Mouse (Mus musculus) 3134 (cell line): ENCODE measurements around the gene Ell2.
A peak's percentile ranks its signal among the peaks of the same experiment; 100 is the strongest.
"Not testable (repeated sequence)": the region's sequence is repeated elsewhere in the genome, so short reads cannot be mapped to it uniquely, and the experiment has no call there.

Source experiments
- DNase-seq: peaks from one replicate; pipeline ENCODE4 v3.0.0-alpha.2; 2011; ENCODE audit warnings: low spot score; ENCODE audit not compliant: insufficient read length; ENCODE audit errors: extremely low read depth

The Ell2 gene

DNA sequence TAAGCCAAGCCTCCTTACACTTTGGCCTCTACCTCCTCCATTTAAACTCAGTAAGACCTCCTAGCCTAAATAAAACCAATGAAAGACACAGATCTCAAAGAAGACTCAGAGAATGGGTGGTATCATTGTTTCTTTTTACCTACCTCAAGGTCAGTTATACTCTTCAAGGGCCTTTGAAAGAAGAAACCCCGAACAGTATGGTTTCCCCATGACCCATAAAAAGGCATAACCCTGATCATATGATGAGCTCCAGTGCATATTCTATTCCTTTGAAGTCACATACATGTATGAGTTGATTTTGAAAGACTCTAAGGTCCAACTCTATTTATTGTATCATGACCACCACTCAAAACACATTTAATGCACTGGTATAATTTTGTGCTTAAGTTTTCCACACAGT is at the start of gene Ell2:
Gene Ell2 (plus strand): TSS at position 301 of the 400 bp plus-strand sequence.
- DNase-seq = no peak

DNA sequence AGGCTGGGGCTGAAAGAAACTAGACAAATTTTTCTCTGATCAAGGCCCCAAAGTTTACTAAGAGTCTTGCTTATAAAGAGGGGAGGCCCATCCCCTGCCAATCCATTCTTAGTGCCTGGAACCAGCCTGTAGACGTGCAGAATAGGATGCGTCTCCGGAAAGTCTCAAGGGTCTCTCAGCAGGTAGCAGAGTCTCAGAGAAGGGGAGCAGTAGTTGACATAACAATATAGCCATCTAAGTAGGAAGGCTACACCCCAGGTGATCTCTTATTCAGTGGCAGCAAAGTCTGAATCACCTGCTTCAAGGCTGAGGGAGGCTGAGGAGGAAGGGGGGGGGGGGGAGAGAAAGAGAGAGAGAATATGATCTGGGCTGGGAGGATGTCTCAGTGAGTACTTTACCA is 21.1 kb upstream of the Ell2 start:
- no peak for DNase-seq

DNA sequence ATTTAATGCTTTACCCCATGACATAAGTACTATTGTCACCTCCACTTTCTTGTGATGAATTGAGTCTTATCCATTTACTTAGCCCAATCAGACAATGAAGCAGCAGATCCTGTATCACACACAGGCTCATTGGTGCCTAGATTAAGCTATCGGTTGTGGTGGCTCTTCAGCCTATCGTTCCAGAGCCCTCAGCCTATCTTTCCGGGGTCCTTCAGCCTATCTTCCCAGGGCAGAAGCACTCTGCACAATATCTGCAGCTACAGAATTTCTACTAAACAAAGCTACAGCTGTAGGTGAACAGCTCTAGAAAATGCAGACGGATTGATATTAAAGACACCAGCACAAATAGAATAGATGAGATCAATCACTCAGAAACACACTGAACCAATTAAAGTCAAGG is 19.6 kb upstream of the Ell2 start:
- no peak for DNase-seq

DNA sequence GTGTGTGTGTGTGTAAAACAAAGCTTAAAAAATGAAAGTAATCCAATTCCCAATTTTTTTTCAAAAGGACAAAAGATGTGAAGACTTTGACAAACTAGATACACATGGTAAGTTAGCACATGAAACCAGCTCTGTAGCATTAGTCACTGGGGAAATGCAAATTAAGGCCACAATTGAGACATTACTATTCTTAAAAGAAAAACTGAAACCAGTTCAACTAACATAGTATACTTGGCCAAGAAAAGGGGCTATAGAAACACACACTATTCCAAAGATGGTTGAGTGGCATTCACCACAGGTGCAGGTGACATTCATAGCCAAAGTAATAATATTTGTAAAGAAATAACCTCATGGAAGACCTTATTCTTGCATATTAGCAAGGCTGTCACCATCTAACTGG is 14.9 kb upstream of the Ell2 start:
- no peak for DNase-seq

DNA sequence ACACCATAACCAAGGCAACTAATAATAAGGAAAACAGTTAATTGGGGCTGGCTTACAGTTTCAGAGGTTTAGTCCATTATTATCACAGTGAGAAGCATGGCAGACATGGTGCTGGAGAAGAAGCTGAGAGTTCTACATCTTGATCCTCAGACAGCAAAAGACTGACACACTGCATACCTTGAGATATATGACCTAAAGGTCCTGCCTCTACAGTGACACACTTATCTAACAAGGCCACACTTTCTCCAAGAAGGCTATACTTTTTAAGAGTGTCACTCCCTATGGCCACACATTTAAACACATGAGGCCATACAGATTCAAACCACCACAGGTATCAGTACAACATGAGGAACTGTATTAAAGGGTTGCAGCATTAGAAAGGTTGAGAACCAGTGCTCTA is 13.5 kb upstream of the Ell2 start:
- DNase-seq = no peak

DNA sequence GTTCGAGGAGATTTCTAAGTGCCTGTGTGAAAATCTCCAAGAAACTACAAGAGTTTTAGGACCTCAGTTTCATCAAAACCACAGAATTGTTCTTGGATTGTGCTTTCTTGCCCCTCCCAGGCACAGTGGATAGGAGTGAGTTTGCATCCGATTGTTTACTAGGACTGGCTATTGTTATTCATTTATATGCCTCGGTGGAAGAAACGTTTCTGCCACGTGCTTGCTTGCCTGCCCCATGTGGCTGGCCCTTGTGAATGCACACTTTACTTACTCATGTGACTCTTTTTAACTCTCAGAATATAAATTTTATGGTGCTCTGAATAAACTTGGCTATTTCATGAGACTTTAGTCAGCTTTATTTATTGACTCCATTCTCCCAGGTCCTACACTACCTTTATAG is 3.7 kb upstream of the Ell2 start:
- DNase-seq = no peak

DNA sequence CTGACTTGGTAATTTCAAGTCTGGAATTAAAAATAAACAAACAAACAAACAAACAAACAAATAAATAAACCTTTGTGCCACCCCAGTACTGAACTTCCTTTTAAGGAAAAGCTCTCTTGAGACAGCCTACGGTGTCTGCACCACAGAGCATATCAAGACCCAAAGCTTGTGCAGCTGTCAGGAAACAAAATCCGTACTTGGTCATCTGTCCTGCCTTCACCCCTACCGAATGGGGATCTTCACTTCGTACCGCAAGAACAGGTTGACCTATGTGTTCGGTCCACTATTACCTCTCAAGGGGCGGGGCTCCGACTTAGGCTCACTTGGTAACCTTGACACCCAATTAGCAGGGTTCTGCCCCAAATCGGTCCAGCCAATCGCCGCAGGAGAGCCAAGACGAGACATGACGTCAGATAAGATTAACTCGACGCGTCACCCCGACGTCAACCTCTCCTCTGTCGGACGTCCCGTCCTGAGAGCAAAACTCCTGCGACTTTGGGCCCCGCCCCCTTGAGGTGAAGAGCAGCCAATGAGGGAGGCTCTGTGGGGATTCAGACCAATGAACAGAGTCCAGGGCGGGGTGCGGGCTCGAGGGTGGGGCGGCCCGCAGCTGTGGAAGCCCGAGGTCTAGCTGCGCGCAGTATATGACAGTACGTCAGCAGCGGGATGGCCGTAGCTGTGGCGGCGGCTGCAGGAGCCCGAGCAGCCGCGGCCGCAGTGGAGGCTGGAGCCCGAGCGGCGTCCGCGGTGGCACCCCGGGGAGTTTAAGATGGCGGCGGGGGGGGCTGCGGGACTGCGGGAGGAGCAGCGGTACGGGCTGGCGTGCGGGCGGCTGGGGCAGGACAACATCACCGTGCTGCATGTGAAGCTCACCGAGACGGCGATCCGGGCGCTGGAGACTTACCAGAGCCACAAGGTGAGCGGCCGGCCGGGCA is 592 bp downstream of the Ell2 start:
- DNase-seq = peak; percentile 96

DNA sequence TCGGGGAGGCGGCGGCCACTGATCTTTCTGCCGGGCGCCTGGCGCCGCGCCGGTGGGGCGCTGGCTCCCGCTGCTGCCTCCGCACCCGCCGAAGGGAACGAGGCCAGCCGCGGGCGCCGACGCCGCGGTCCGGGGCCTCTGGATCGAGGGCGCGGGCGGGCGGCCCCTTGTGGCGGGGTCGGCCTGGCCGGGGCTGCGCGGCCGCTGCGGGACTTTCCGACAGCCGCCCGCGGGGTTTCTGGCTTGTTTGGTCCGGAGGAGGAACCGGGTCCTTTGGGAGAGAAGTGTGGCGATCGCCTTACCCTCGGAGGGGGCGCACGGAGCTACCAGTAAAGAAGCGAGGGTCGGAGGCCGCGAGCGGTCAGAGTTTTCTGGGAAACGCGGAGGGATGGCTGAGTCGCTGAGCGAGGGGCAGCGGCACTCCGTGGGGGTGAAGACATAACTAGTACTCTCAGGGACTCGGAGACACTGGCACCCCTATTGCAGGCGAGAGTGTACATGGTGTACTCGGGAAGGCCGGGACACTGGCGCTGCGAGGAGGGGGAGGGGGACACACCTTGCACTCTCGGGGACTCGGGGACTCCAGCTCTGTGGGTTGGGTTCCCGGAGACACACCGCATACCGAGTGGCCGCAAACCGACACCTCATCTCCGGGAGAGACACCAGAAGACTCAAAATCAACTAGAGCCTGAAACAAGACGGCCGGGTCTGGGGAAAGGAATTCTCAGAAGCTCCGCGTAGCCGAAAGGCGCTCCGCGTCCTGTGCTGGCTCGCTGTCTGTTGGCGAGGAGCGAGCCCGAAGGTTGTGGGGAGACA is 1.5 kb downstream of the Ell2 start:
- DNase-seq = peak; percentile 80

DNA sequence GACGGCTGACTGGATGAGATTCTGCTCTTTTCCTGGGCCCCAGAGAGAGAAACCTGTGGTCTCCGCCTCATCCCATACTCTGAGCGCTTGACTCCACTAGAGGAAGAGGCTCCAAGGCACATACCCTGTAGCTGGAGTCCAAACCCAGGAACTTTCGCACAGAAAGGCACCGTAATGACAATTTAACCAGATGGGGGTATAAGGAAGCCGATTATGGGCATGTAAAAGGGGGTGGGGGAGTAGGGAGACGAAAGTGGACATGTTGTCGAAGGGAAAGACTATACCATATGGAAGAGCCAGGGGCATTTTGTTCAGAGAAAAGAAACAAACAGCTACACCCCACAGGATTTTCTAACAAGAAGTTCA is 2.1 kb downstream of the Ell2 start:
- no peak for DNase-seq

DNA sequence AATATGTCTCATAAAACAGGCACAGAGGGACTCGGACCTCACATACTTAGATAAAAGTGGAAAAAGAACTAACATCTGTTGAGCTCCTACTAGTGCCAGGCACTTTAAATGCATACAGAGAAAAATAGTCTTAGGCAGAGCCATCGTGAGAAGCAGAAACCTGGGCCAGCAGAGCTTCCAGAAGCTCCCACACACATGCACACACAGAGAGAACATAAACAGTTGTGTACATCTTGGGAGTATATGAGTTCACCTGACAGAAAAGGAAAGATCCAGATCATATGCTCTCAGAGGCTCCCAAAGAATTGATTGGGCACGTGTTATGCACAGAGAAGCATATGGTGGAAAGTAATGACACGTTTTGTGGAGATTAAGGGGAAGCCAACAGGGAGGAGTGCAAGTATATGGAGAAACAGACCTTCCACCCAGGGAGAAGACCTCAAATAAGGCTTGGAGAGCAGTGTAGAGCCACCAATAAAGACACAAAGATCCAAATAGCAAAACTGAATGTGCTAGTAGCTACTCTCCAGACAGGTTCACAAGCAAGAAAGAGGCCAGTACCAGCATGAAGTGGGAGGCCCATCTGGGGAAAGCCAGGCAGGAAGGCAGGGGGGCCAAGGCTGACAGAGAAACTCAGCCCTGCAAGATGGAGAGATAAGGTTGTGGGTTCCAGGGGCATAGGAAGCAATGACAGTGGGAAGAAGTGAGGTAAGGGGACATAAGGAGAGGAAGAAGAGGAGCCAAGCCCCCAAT is 2.6 kb downstream of the Ell2 start:
- DNase-seq = no peak

DNA sequence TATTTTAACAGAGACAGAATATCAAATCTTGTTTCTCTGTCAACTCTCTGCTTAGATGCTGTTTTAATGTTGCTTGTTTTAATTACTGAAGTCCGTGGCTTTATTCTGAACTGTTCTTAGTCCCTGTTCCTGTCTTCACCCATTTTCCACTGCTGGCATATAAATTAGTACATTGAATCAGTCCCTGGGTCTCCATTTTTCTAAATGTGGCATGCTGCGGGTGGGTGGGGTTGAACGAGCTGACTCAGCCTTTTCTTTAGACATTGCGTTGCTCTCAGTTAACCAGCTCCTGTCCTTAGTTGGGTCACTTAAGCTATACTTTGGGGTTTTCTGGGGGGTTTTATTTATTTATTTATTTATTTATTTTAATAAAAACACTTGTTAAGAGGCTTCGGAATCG is 3.6 kb downstream of the Ell2 start:
- DNase-seq = no peak

DNA sequence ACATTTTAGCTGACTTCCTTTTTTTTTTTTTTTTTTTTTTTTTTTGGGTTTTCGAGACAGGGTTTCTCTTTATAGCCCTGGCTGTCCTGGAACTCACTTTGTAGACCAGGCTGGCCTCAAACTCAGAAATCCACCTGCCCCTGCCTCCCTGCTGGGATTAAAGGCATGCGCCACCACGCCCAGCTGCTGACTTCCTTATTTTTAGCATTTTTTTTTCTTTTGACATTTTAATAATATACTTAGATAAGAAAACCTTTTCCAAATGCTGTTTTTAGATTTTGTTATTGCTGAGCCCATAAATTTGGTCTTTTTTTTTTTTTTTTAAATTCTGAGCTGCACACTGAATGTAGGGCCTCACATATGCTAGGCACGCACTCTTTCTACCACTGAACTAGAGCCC is 5.0 kb downstream of the Ell2 start:
- not testable (repeated sequence) for DNase-seq

DNA sequence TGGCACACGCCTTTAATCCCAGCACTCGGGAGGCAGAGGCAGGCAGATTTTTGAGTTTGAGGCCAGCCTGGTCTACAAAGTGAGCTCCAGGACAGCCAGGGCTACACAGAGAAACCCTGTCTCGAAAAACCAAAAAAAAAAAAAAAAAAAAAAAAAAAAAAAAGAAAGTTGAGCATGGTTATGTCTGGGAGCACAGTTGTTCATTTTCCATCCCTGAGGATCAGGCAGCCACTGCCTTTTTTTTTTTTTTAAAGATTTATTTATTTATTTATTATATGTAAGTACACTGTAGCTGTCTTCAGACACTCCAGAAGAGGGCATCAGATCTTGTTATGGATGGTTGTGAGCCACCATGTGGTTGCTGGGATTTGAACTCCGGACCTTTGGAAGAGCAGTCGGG is 6.0 kb downstream of the Ell2 start:
- DNase-seq = not testable (repeated sequence)

DNA sequence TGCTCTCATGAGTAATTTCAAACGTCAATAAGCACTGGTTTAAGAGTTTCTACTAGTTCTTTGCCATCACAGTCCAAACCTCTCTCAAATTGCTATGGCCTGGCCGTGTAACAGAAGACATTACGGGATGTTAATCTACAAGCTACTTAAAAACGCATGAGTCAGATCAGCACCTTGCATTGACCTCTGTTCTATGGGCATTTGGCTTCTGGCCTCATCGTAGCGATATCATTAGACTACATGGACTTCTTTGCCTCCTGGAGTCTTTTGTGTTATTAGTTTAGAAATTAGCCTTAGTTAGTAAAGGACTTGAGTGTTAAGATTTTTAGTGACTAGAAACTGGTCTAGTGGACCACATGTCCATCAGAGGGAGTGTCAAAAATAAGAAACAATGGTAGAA is 7.8 kb downstream of the Ell2 start:
- no peak for DNase-seq

DNA sequence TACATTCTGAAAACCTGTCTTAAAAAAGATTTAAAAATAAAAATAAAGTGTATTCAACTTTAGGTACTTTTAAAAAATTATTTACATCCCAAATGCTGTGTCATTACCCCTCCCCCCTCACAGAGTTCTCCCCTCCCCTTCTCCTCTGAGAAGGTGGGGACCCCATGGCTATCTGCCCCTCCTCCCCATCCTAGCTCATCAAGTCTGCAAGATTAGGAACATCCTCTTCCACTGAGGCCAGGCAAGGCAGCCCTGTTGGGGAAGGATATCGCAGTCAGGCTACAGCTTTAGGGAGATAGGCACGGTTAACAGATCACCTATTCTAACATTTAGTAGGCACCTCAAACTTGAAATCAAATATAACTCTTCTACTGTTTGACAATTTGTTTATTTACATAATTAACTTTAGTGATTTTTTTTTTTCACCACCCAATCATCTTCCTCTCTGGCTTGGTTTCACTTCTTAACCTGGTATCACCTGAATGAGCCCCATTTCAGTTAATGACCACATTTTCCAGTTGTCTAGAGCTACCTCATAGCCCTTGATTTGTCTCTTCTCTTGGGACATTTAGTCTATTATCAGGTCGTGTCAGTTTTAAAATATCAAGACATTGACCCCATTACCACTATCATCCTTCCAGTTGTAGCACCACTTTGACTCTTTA is 11.2 kb downstream of the Ell2 start:
- DNase-seq = no peak

DNA sequence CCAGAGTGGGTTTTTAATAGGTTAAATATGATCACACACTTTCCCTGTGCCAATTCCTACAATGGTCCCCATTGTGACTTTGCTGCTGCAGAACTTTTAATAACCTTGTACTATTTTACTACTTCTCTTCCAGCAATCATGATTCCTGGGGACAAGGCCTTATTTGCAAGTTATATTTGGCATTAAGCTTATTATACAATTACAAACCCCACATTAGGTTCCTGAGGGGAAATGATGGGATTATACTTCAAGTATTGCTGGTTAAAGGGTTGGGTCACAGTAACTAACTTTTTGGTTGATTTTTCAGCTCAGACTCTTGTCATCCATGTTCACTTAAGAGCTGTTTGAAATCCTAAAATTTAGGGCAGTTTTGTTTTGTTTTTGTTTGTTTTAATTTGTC is 11.8 kb downstream of the Ell2 start:
- DNase-seq = no peak

DNA sequence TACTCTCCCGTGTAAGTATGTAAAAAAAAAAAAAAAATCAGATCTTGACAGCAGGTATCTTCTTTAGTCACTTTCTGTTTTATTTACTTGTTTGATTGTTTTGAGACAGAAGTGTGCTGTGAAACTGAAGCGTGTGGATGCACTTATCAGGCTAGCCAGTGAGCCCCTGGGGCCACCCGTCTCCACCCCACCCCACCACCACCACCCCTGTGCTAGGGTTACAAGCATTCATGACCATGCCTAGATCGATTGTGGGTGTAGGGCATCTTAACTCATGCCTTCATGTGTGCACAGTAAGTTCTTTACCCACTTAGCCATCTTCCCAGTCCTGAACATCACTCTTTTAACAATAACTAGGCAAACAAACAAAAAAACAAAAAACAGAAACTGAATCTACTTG is 13.1 kb downstream of the Ell2 start:
- DNase-seq = no peak

DNA sequence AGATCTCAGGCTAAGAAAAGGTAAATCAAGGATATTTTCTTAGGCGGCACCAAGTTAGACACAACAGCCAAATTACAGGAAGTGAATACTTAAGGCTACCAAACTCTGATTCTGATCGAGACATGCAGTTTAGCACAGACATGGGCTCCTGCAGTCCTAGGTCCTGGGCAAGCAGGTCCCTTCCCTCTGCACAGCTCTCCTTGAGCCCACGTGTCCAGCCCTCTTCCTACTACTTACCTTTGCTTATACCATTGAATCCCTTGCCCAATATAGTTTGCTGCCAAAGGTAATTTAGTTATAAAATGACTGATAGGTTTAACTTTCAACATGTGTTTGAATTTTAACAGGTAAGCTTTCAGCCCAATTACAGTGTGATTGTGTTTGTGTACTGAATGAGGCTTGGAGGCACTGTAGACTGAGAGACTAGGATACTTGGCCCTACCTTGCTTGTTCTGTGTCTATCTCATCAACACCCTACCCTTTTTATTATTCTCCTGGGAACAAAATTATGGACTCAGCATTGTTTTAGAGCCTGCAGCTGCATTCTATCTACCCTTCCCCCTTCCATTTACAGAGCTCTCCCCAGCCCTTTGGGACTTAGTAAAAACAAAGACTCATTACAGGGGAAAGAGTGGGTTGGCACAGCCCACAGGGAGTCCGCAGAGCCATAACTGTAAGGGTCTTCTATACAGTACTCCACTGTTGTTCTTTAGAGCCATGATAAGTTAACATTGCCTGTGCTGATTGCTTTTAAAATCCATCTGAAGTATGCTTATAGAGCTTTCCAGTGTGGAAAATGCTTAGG is 20.2 kb downstream of the Ell2 start:
- DNase-seq = no peak

DNA sequence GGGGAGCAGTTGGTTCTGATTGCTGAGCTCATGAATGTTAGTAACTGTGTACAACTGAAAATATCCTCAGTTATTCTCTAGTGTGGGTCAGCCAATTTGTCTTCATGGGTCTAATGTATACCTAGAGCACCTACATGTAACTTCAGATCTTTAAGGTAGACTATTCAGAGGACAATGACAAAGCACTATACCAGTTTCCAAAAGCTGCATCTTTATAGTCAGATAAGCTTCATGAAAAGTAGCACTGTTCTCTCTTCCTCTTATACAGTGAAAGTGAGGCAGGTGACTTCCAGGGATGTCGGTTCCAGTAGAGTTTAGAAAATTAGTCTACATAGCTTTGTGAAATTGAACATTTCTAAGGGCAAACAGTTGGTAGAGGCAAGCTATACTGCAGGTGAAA is 21.4 kb downstream of the Ell2 start:
- DNase-seq = no peak

DNA sequence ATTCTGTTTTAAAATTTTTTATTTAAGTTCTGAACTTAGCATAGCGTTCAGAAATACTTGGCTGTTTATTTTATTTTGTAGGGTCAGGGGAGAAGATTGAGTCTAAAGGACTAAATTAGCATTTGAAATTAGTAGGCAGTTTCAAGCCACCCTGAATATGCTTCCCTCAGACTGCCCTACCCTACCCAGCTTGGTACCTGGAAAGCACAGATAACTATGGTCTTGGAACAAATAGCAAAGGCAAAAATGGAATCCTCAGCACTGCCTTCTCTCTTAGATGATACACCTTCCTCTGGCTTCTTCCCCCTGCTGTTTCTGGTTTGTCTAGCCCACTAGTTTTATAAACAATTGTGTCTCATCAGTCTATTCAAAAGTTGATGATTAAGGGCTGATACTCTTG is 23.3 kb downstream of the Ell2 start:
- DNase-seq = no peak
